ENCODE assay signal across 15 mouse cellular contexts in the genomic region with DNA sequence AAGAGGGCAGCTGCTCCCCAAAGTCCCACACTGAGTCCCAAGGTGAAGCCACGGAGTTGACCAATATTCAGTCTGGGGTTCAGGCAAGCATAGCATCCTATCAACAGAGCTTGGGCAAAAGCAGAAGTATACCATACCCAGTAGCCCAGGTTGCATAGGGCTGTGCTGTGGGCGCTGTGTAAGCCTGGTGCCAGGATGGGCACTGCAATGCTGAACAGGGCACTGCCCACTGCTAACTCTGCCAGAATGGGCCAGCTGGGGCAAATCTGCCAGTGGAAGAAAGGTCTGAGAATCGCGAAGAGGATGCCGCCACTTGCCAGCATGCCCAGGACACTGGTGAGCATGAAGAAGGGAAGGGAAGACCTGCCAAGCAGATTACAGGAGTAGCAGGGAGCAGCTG. TPM values are rescaled to one million over a fixed set of nuclear protein-coding genes. Genes with fewer than 3 reads are reported as not detected.
DNase-seq lines count a peak whose midpoint lies in the region; ATAC-seq and TF ChIP-seq lines count a peak whose summit lies in the region.
"Had no signal": no experiment of that assay in that cellular context is flagged by ENCODE, and none has a peak within 500 bp of the region (broad histone marks: within the 10 kb centered on the region; RNA-seq: fewer than 3 reads in every experiment).

No protein-coding gene starts in this region.

- no peak overlapping the region for H3K27ac ChIP-seq in heart, embryonic 12.5 days (ENCODE audit: poor library complexity, severe bottlenecking)
- H3K27ac ChIP-seq in bone marrow, adult 2 months (ENCODE audit: control insufficient read depth, insufficient read depth, low read depth, low read length, poor library complexity), result peak overlapping the region; percentile 91
- peak overlapping the region; percentile 98 for H3K27ac ChIP-seq in liver, embryonic 13.5 days

- 80% methylated on average over 5 of the region's 5 CpGs for WGBS in heart, embryonic 12.5 days
- 76% methylated on average over 5 of the region's 5 CpGs for WGBS in bone marrow, adult 2 months
- 73% methylated on average over 5 of the region's 5 CpGs for WGBS in liver, embryonic 13.5 days (ENCODE audit: insufficient replicate concordance)

- peak overlapping the region; percentile 19 for H3K4me2 ChIP-seq in heart, embryonic 12.5 days
- H3K4me2 ChIP-seq in liver, embryonic 13.5 days, result peak overlapping the region; percentile 78

- H3K9ac ChIP-seq in heart, embryonic 12.5 days, result no peak overlapping the region
- H3K9ac ChIP-seq in liver, embryonic 13.5 days, result peak overlapping the region; percentile 89

- DNase-seq in heart, adult 11 months, result no peak
- DNase-seq in cerebellum, postnatal 14 days, result peak; percentile 69 to 72
- no peak for DNase-seq in liver, embryonic 13.5 days
- no peak for DNase-seq in MN1 (ENCODE audit: low spot score)
- DNase-seq in frontal cortex, postnatal 10 days (ENCODE audit: low spot score in 2 of 2), result no peak
- no peak for DNase-seq in kidney, postnatal 10 days
- DNase-seq: lung, postnatal 4 days had no signal

- no peak for TF ChIP-seq CTCF in bone marrow, adult 2 months (IDR thresholded peaks at IDR 0.05; ENCODE audit: control insufficient read depth, insufficient read depth, low read length)

- ATAC-seq in heart, embryonic 12.5 days (ENCODE audit: insufficient number of reproducible peaks, low FRiP score), result no peak
- no peak for ATAC-seq in liver, embryonic 13.5 days (ENCODE audit: low read depth)
- ATAC-seq: activated CD4-positive, CD25-positive, alpha-beta regulatory T cell, adult 4 months; forebrain, embryonic 14.5 days; intestine, postnatal 0 days had no signal

- H3K36me3 ChIP-seq in heart, embryonic 12.5 days, result no peaks in the 10 kb centered on the region
- H3K36me3 ChIP-seq in liver, embryonic 13.5 days, result no peaks in the 10 kb centered on the region

- H3K4me1 ChIP-seq in heart, embryonic 12.5 days (replicated peaks), result peaks cover 28% of the 10 kb centered on the region
- no peaks in the 10 kb centered on the region for H3K4me1 ChIP-seq in bone marrow, adult 2 months (ENCODE audit: control insufficient read depth, insufficient read depth, low read length)
- H3K4me1 ChIP-seq in liver, embryonic 13.5 days (replicated peaks), result peaks cover 88% of the 10 kb centered on the region

- H3K27me3 ChIP-seq in heart, embryonic 12.5 days (replicated peaks), result no peaks in the 10 kb centered on the region
- H3K27me3 ChIP-seq in liver, embryonic 13.5 days, result no peaks in the 10 kb centered on the region

- peak overlapping the region; percentile 22 for H3K4me3 ChIP-seq in heart, embryonic 12.5 days
- H3K4me3 ChIP-seq in bone marrow, adult 2 months (replicated peaks; ENCODE audit: control insufficient read depth, low read depth, low read length), result peak overlapping the region; percentile 79
- peak overlapping the region; percentile 78 for H3K4me3 ChIP-seq in liver, embryonic 13.5 days (replicated peaks)

- no peak for TF ChIP-seq POLR2A in bone marrow, adult 2 months (IDR thresholded peaks at IDR 0.05; ENCODE audit: borderline replicate concordance, control insufficient read depth, low read depth, low read length)

- H3K9me3 ChIP-seq in heart, embryonic 12.5 days (replicated peaks), result no peaks in the 10 kb centered on the region
- H3K9me3 ChIP-seq in liver, embryonic 13.5 days (replicated peaks), result no peaks in the 10 kb centered on the region

RNA-seq across cellular contexts. Expression of a gene that starts 1.1 kb away (rescaled TPM):
- 3.9 and 4.5 TPM in 2 replicates for polyA plus RNA-seq in heart, embryonic 12.5 days (2016; fragmentation: Nextera tagmentation; extraction: Ambion mirVana)
- polyA plus RNA-seq in bone marrow, adult 2 months (2011; ENCODE audit: insufficient read depth, insufficient read length, low replicate concordance, missing spikeins), result 25.2 and 25.7 TPM in 2 replicates
- 61.5 and 68.9 TPM in 2 replicates for polyA plus RNA-seq in liver, embryonic 13.5 days (2015; fragmentation: Nextera tagmentation; extraction: Ambion mirVana)
- polyA plus RNA-seq: activated CD4-positive, CD25-positive, alpha-beta regulatory T cell, adult 4 months had no signal

RNA-seq across cellular contexts. Expression of a gene that starts 18.3 kb away (rescaled TPM):
- 2.4 and 3.0 TPM in 2 replicates for polyA plus RNA-seq in heart, embryonic 12.5 days (2016; fragmentation: Nextera tagmentation; extraction: Ambion mirVana)
- 13.1 and 29.2 TPM in 2 replicates for polyA plus RNA-seq in bone marrow, adult 2 months (2011; ENCODE audit: insufficient read depth, insufficient read length, low replicate concordance, missing spikeins)
- 4.3 and 5.1 TPM in 2 replicates for polyA plus RNA-seq in liver, embryonic 13.5 days (2015; fragmentation: Nextera tagmentation; extraction: Ambion mirVana)

RNA-seq across cellular contexts. Expression of a gene that starts 35.1 kb away (rescaled TPM):
- polyA plus RNA-seq in heart, embryonic 12.5 days (2016; fragmentation: Nextera tagmentation; extraction: Ambion mirVana), result 0.57 TPM in 2 replicates
- 1.7 TPM in 1 of 2 replicates, not detected in the other for polyA plus RNA-seq in bone marrow, adult 2 months (2011; ENCODE audit: insufficient read depth, insufficient read length, low replicate concordance, missing spikeins)
- polyA plus RNA-seq in liver, embryonic 13.5 days (2015; fragmentation: Nextera tagmentation; extraction: Ambion mirVana), result 1.1 and 1.5 TPM in 2 replicates
- polyA plus RNA-seq: activated CD4-positive, CD25-positive, alpha-beta regulatory T cell, adult 4 months had no signal

RNA-seq across cellular contexts. Expression of a gene that starts 54.8 kb away (rescaled TPM):
- not detected in 2 replicates for polyA plus RNA-seq in heart, embryonic 12.5 days (2016; fragmentation: Nextera tagmentation; extraction: Ambion mirVana)
- polyA plus RNA-seq in bone marrow, adult 2 months (2011; ENCODE audit: insufficient read depth, insufficient read length, low replicate concordance, missing spikeins), result not detected in 2 replicates
- polyA plus RNA-seq in liver, embryonic 13.5 days (2015; fragmentation: Nextera tagmentation; extraction: Ambion mirVana), result not detected in 2 replicates
- polyA plus RNA-seq: activated CD4-positive, CD25-positive, alpha-beta regulatory T cell, adult 4 months; forebrain, embryonic 14.5 days; gonadal fat pad, adult 2 months; limb, embryonic 14.5 days; stomach, embryonic 16.5 days had no signal

Comparison
In these comparisons a context has a peak if more than half of its experiments do, and no peak if none do; other contexts are left out.
1. H3K4me3 ChIP-seq: peak in every context shown above with its lines; median percentile 79 in bone marrow, adult 2 months; 78 in liver, embryonic 13.5 days; 22 in heart, embryonic 12.5 days.
2. DNase-seq: peak in cerebellum, postnatal 14 days (2 of 2); none in heart, adult 11 months (single experiment), liver, embryonic 13.5 days (single experiment), MN1 (single experiment), frontal cortex, postnatal 10 days (0 of 2) and kidney, postnatal 10 days (single experiment).